Mouse (Mus musculus): ENCODE results near the gene Ppm1h.

DNA sequence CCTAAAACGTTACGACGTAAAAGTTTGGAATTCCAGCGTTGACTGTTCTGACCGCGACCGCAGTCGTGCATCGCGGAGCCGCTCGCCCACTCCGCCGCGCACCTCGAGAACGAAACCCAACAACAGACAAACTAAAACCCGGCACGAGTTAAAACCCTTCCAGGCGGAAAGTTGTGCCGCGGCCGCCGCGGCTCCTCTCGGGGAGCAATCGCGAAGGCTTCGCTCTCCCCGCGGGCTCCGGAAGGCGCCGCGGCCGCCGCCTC, 306.6 kb downstream of the Ppm1h start:
- TF ChIP-seq REST (IDR thresholded peaks at IDR 0.05; ENCODE audit: insufficient read depth, insufficient read length) (no peak), MYOD1 (IDR thresholded peaks at IDR 0.05; ENCODE audit: control insufficient read depth in 1 of 3, insufficient read length in 2 of 3, low read depth in 2 of 3) (no peak), POLR2A (IDR thresholded peaks at IDR 0.05; ENCODE audit: insufficient read length, low read depth) (no peak), TCF12 (IDR thresholded peaks at IDR 0.05; ENCODE audit: insufficient read depth, poor library complexity, severe bottlenecking) (no peak), POLR2AphosphoS2 (IDR thresholded peaks at IDR 0.05; ENCODE audit: insufficient read length, low read depth) (no peak), CEBPB (IDR thresholded peaks at IDR 0.05; ENCODE audit: insufficient read depth, poor library complexity, severe bottlenecking) (no peak), MAX (IDR thresholded peaks at IDR 0.05; ENCODE audit: low read depth) (no peak), MYOG (IDR thresholded peaks at IDR 0.05; ENCODE audit: control insufficient read depth in 1 of 3, insufficient read depth in 1 of 3, insufficient read length in 2 of 3, low read depth in 2 of 3) (no peak)

All from myocyte (in vitro differentiated cells).